In the genomic region with DNA sequence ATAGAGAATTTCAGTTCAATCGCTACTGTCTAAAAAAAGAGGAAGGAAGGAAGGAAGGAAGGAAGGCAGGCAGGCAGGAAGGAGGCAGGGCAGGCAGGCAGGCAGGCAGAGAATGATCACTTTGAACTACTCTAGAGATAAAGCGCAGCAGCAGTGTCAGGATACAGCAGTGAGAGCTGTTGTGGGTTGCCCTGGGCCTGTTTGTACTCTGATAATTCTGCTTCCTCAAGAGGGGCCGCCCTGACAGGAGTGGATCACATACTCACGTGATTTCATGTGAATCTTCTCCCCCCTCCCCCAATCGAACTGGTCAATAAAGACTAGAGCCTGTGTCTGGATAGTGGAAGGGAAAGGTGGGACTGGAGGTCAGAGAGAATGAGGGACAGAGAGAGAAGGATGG, we compare ENCODE assay signal across 10 mouse cellular contexts. TPM values are rescaled to one million over a fixed set of nuclear protein-coding genes. Genes with fewer than 3 reads are reported as not detected.
A peak's percentile ranks its signal among the peaks of the same experiment; 100 is the strongest.
DNase-seq lines count a peak whose midpoint lies in the region; ATAC-seq and TF ChIP-seq lines count a peak whose summit lies in the region.
"Had no signal": no experiment of that assay in that cellular context is flagged by ENCODE, and none has a peak within 500 bp of the region (broad histone marks: within the 10 kb centered on the region; RNA-seq: fewer than 3 reads in every experiment).

No protein-coding gene starts in this region.

- no peak overlapping the region for H3K4me3 ChIP-seq in midbrain, embryonic 14.5 days (replicated peaks; ENCODE audit: low read depth, low read length)
- H3K4me3 ChIP-seq in midbrain, embryonic 15.5 days = no peak overlapping the region
- H3K4me3 ChIP-seq in liver, postnatal 0 days (ENCODE audit: low read depth, low read length) = no peak overlapping the region
- H3K4me3 ChIP-seq: forebrain, embryonic 12.5 days; layer of hippocampus, adult 2 months had no signal

- ATAC-seq in midbrain, embryonic 14.5 days (ENCODE audit: low FRiP score, low TSS enrichment) = no peak
- ATAC-seq in midbrain, embryonic 15.5 days (replicated peaks) = no peak
- ATAC-seq in activated CD4-positive, CD25-positive, alpha-beta regulatory T cell, adult 4 months = peak; percentile 61
- peak; percentile 53 for ATAC-seq in liver, postnatal 0 days
- ATAC-seq: hindbrain, embryonic 16.5 days had no signal

- no peaks in the 10 kb centered on the region for H3K27me3 ChIP-seq in midbrain, embryonic 14.5 days (ENCODE audit: control insufficient read depth, insufficient read depth, low read length)
- no peaks in the 10 kb centered on the region for H3K27me3 ChIP-seq in midbrain, embryonic 15.5 days (replicated peaks)
- H3K27me3 ChIP-seq in liver, postnatal 0 days (ENCODE audit: insufficient read depth, low read length) = no peaks in the 10 kb centered on the region
- H3K27me3 ChIP-seq: forebrain, embryonic 12.5 days had no signal

- DNase-seq in midbrain, embryonic 14.5 days = no peak
- DNase-seq in liver, postnatal 0 days = peak; percentile 15
- no peak for DNase-seq in embryo, embryonic 10.5 days (ENCODE audit: low spot score)
- no peak for DNase-seq in ovary, postnatal 36 days (ENCODE audit: low spot score)
- DNase-seq in layer of hippocampus, postnatal 25 days (ENCODE audit: extremely low spot score in 1 of 2, low spot score in 1 of 2) = no peak

- no peaks in the 10 kb centered on the region for H3K9me3 ChIP-seq in midbrain, embryonic 14.5 days (ENCODE audit: control insufficient read depth, low read length)
- no peaks in the 10 kb centered on the region for H3K9me3 ChIP-seq in midbrain, embryonic 15.5 days
- H3K9me3 ChIP-seq in liver, postnatal 0 days (ENCODE audit: low read length) = no peaks in the 10 kb centered on the region
- H3K9me3 ChIP-seq: forebrain, embryonic 12.5 days had no signal

- no peak overlapping the region for H3K4me2 ChIP-seq in midbrain, embryonic 14.5 days (ENCODE audit: low read length)
- no peak overlapping the region for H3K4me2 ChIP-seq in midbrain, embryonic 15.5 days
- no peak overlapping the region for H3K4me2 ChIP-seq in liver, postnatal 0 days (ENCODE audit: low read depth, low read length)
- H3K4me2 ChIP-seq: forebrain, embryonic 12.5 days had no signal

- no peaks in the 10 kb centered on the region; the same call in 1 of the 2 replicates for H3K36me3 ChIP-seq in midbrain, embryonic 14.5 days (ENCODE audit: control insufficient read depth, insufficient read depth, low read length)
- no peaks in the 10 kb centered on the region for H3K36me3 ChIP-seq in midbrain, embryonic 15.5 days (replicated peaks)
- H3K36me3 ChIP-seq in liver, postnatal 0 days (replicated peaks; ENCODE audit: insufficient read depth, low read length) = no peaks in the 10 kb centered on the region
- H3K36me3 ChIP-seq: forebrain, embryonic 12.5 days had no signal

- H3K9ac ChIP-seq in midbrain, embryonic 14.5 days (replicated peaks; ENCODE audit: low read length) = no peak overlapping the region
- no peak overlapping the region for H3K9ac ChIP-seq in midbrain, embryonic 15.5 days
- H3K9ac ChIP-seq in liver, postnatal 0 days (replicated peaks) = no peak overlapping the region
- H3K9ac ChIP-seq: forebrain, embryonic 12.5 days had no signal

- no peaks in the 10 kb centered on the region for H3K4me1 ChIP-seq in midbrain, embryonic 14.5 days (ENCODE audit: control insufficient read depth, insufficient read depth, low read length)
- H3K4me1 ChIP-seq in midbrain, embryonic 15.5 days = peaks cover 7% of the 10 kb centered on the region; the same call in 1 of the 2 replicates
- H3K4me1 ChIP-seq in liver, postnatal 0 days (ENCODE audit: insufficient read depth) = peaks cover 15% of the 10 kb centered on the region
- H3K4me1 ChIP-seq: forebrain, embryonic 12.5 days had no signal

- no peak for TF ChIP-seq CTCF in liver, postnatal 0 days (IDR thresholded peaks at IDR 0.05; ENCODE audit: low read depth)

- 0 out of 2 replicates have a peak overlapping the region, but pooled peaks have one; percentile 32 for H3K27ac ChIP-seq in midbrain, embryonic 14.5 days (replicated peaks; ENCODE audit: low read depth, low read length)
- no peak overlapping the region for H3K27ac ChIP-seq in midbrain, embryonic 15.5 days
- no peak overlapping the region for H3K27ac ChIP-seq in liver, postnatal 0 days (ENCODE audit: low read depth)
- H3K27ac ChIP-seq: forebrain, embryonic 12.5 days; layer of hippocampus, adult 2 months had no signal

- 77% methylated on average over 5 of the region's 5 CpGs for WGBS in midbrain, embryonic 14.5 days
- 70% methylated on average over 5 of the region's 5 CpGs for WGBS in midbrain, embryonic 15.5 days
- WGBS in liver, postnatal 0 days (ENCODE audit: insufficient replicate concordance) = 13% methylated on average over 5 of the region's 5 CpGs

- no peak for TF ChIP-seq EP300 in liver, postnatal 0 days (IDR thresholded peaks at IDR 0.05; ENCODE audit: low read depth)

RNA-seq across cellular contexts. Expression of gene Foxj1, which starts 34.4 kb away (rescaled TPM):
- 9.2 TPM in 2 replicates for polyA plus RNA-seq in midbrain, embryonic 14.5 days (2014; fragmentation: Nextera tagmentation; extraction: Ambion mirVana)
- polyA plus RNA-seq in midbrain, embryonic 15.5 days (2015; fragmentation: Nextera tagmentation; extraction: Ambion mirVana) = 17.4 and 20.4 TPM in 2 replicates
- polyA plus RNA-seq in activated CD4-positive, CD25-positive, alpha-beta regulatory T cell, adult 4 months (2017; shearing (Covaris generic)) = not detected
- polyA plus RNA-seq in liver, postnatal 0 days (2015; fragmentation: Nextera tagmentation; extraction: Ambion mirVana) = 0.07 and 0.14 TPM in 2 replicates
- 1 to 10 TPM; 5.4 to 7.1 TPM for total RNA-seq in layer of hippocampus, postnatal 25 days (2021)

RNA-seq across cellular contexts. Expression of gene Rnf157, which starts 43.2 kb away (rescaled TPM):
- polyA plus RNA-seq in midbrain, embryonic 14.5 days (2014; fragmentation: Nextera tagmentation; extraction: Ambion mirVana) = 45.5 and 50.2 TPM in 2 replicates
- 66.1 and 68.0 TPM in 2 replicates for polyA plus RNA-seq in midbrain, embryonic 15.5 days (2015; fragmentation: Nextera tagmentation; extraction: Ambion mirVana)
- 1 to 10 TPM; 6.6 to 6.9 TPM for polyA plus RNA-seq in activated CD4-positive, CD25-positive, alpha-beta regulatory T cell, adult 4 months (2017; shearing (Covaris generic))
- polyA plus RNA-seq in liver, postnatal 0 days (2015; fragmentation: Nextera tagmentation; extraction: Ambion mirVana) = 1.5 and 2.2 TPM in 2 replicates
- 100 to 1,000 TPM; 241 to 258 TPM for total RNA-seq in layer of hippocampus, postnatal 25 days (2021)

Comparison
In these comparisons a context has a peak if more than half of its experiments do, and no peak if none do; other contexts are left out.
1. ATAC-seq: peak in activated CD4-positive, CD25-positive, alpha-beta regulatory T cell, adult 4 months (single experiment) and liver, postnatal 0 days (single experiment); none in midbrain, embryonic 14.5 days (single experiment) and midbrain, embryonic 15.5 days (single experiment).